Mouse (Mus musculus) thymus, postnatal 4 days (tissue): Measurements from ENCODE around the gene Akt2.

Experiments used
- DNase-seq: peaks from one replicate; pipeline ENCODE4 v3.0.0; 2021

Akt2 gene

GRCm38 (mm10) chr7:27673575-27674131 is 82.3 kb downstream of the Akt2 start:
- peak; percentile 61 for DNase-seq

- no peak for DNase-seq
Observed at GRCm38 (mm10) chr7:27674195-27674521, 82.8 kb downstream of the Akt2 start.

DNA sequence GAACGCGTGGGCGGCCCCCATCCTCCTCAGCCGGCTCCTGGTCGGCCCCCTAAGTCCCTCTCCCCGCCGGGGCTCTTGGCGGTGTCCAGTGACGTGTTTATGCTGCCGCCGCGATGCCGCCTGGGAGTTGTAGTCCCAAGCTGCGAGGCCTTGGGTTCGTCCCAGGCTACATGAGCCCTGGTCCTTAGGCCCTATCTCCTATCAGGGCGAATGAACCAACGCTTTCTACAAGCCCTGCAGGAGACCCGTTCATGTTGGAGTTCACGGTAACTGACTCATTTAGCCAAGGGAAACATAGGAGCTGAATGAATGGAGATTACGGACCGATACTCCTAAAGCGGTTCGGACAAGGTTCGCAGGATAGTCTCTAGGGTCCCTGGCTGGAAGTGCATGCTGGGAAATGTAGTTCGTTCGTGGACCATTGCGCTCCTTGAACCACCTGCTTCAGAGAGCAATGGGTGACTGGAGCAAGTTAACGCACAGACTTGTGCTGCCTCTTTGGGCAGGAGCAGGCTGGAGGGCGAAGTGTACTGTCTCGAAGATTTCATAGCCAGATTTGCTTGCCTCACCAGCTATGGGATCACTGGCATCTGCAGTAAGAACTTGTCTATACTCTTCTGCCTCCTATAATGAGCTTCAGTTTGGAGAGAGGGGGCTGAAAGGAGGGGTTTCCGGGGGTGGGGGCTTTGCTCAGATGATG is 83.3 kb downstream of the Akt2 start, which contains the start of gene Map3k10:
Map3k10 (minus strand) TSS at position 77 of the 700 bp plus-strand sequence.
- peak; percentile 97 for DNase-seq

GRCm38 (mm10) chr7:27675222-27675612 is 83.9 kb downstream of the Akt2 start:
- peak; percentile 23 for DNase-seq

- DNase-seq: no peak
Observed at GRCm38 (mm10) chr7:27683218-27683617, 91.9 kb downstream of the Akt2 start.

GRCm38 (mm10) chr7:27685220-27685619 is 93.9 kb downstream of the Akt2 start:
- no peak for DNase-seq

- DNase-seq: no peak
Observed at GRCm38 (mm10) chr7:27685681-27686080, 94.3 kb downstream of the Akt2 start.

DNA sequence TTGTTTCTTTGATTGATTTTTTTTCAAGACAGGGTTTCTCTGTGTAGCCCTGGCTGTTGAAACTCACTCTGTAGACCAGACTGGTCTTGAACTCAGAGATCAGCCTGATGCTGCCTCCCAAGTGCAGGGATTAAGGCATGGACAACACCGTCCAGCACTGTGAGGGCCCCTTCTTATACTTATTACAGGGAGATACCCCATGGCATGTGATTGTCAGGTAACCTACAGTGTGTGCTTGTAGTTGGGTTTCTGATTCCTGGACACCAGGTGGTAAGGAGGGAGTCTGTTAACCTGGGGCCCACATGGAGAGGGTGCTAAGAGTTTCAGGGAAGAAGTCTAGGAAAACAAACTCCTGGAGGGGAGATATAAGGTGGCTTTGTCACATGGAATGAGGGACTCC is 95.7 kb downstream of the Akt2 start:
- no peak for DNase-seq

DNA sequence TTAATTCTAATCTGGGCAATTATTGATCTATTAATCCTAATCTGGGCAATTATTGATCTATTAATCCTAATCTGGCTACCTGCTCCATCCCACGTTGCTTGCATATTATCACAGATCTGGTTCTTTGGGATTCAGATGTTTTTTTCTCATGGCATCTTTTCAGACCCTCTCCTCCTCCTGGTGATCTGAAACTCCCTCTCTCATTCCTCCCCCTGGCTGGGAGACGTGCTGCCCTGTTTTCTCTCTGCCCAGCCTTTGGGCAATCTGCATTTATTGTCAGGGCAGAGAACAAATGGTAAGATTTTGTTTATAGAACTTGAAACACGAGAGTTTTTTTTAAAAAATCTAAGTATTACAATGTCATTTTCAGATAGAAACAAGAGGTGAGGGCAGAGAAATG is 96.5 kb downstream of the Akt2 start:
- DNase-seq: no peak

DNA sequence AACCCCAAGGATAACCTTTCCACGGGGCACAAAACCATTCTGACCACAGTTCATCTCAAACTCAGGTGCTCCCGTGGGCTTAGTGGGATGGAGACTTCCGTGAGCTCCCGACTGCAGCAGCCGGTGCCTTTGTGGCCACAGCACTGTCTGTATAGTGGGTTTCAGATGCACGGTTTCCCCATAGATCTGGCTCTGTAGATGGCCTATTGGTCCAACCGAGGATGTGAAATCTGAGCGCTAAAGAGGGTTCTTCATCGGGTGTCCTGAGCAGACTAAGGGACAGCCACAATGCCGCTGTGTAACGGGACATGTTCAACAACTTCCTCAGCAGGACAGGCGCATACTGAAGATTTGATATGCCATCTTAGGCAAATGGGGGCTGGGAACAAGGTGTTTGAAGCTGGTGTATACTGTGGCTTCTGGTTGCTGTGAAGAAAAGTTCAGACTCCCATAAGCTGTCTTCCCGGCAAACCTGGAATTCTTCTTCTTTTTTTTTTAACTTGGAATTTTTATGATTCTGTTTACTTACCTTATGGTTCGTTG is 97.0 kb downstream of the Akt2 start:
- peak; percentile 17 for DNase-seq

DNA sequence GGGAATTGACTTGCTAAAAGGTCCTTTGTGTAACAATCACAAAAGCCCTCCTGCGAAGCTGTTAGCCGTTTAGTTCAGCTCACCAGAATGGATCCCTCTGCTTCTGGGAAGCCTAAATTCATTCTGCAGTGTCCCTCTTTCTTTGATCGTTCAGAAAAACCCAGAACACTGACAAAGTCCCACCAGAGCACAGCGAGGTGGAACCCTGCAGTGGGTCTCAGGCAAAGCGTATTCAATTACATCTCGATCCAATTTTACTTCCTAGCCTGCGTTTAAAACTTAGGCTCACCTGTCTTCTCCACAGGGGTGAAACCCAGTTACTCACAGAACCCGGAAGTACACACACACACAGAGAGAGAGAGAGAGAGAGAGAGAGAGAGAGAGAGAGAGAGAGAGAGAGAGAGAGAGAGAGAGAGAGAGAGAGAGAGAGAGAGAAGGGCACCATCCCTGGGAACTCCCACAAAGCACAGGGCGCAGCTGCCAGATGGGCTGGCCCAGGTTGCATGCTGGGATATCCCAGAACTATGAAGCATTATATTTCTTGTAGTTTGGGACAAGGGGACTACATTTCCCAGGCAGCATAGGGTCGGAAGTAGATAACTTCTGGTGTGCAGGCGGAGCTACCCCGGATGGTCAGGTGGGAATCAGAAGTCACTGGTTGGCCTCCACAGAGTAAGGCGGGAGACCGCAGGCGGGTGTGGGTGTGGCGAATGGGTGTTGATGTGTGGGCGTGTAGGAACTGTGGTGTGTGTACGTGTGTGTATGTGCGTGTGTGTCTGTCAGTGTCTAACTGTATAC is 97.7 kb downstream of the Akt2 start, which contains the start of gene Zfp607b:
Zfp607b (plus strand) TSS at position 526 of the 798 bp plus-strand sequence.
- peak; percentile 88 for DNase-seq
